Mouse (Mus musculus) myocyte (in vitro differentiated cells): ENCODE data around the gene Jazf1.

Experiments
- CEBPB ChIP-seq: IDR thresholded peaks from 2 replicates; pipeline ENCODE4 v1.6.1; 2011; ENCODE audit warnings: mild to moderate bottlenecking, moderate library complexity; ENCODE audit not compliant: poor library complexity, insufficient read depth, severe bottlenecking
- E2F4 ChIP-seq: IDR thresholded peaks from one replicate; pipeline ENCODE4 v1.6.1; 2011; ENCODE audit warnings: mild to moderate bottlenecking, control low read depth, moderate library complexity; ENCODE audit not compliant: insufficient read depth
- MAX ChIP-seq: IDR thresholded peaks from one replicate; pipeline ENCODE4 v1.6.1; 2011; ENCODE audit warnings: low read depth, mild to moderate bottlenecking, control low read depth
- MYOD1 ChIP-seq, 3 experiments: IDR thresholded peaks; one replicate each; pipeline ENCODE4 v1.6.1; 2011; ENCODE audit warnings: control low read depth in 2 of 3, low read depth in 2 of 3, mild to moderate bottlenecking in 2 of 3, moderate library complexity in 1 of 3; ENCODE audit not compliant: insufficient read length in 2 of 3, control insufficient read depth in 1 of 3
- MYOG ChIP-seq, 3 experiments: IDR thresholded peaks; one replicate each; pipeline ENCODE4 v1.6.1; 2011; ENCODE audit warnings: control low read depth in 2 of 3, low read depth in 2 of 3, mild to moderate bottlenecking in 2 of 3; ENCODE audit not compliant: insufficient read length in 2 of 3, control insufficient read depth in 1 of 3, insufficient read depth in 1 of 3
- POLR2A ChIP-seq: IDR thresholded peaks from one replicate; pipeline ENCODE4 v1.6.1; 2011; ENCODE audit warnings: low read depth, mild to moderate bottlenecking, control low read depth, moderate library complexity; ENCODE audit not compliant: insufficient read length
- POLR2AphosphoS2 ChIP-seq: IDR thresholded peaks from one replicate; pipeline ENCODE4 v1.6.1; 2011; ENCODE audit warnings: low read depth, control low read depth; ENCODE audit not compliant: insufficient read length
- REST ChIP-seq: IDR thresholded peaks from one replicate; pipeline ENCODE4 v1.6.1; 2011; ENCODE audit warnings: mild to moderate bottlenecking, control low read depth, moderate library complexity; ENCODE audit not compliant: insufficient read depth, insufficient read length
- SRF ChIP-seq: IDR thresholded peaks from one replicate; pipeline ENCODE4 v1.6.1; 2011; ENCODE audit warnings: low read depth; ENCODE audit not compliant: control insufficient read depth, insufficient read length
- TCF12 ChIP-seq: IDR thresholded peaks from one replicate; pipeline ENCODE4 v1.6.1; 2011; ENCODE audit warnings: mild to moderate bottlenecking, control low read depth; ENCODE audit not compliant: poor library complexity, insufficient read depth, severe bottlenecking
- TCF3 ChIP-seq: IDR thresholded peaks from one replicate; pipeline ENCODE4 v1.6.1; 2011; ENCODE audit warnings: low read depth, control low read depth; ENCODE audit not compliant: insufficient read length
- USF1 ChIP-seq: IDR thresholded peaks from one replicate; pipeline ENCODE4 v1.6.1; 2011; ENCODE audit warnings: low read depth, mild to moderate bottlenecking, control low read depth, moderate library complexity

DNA sequence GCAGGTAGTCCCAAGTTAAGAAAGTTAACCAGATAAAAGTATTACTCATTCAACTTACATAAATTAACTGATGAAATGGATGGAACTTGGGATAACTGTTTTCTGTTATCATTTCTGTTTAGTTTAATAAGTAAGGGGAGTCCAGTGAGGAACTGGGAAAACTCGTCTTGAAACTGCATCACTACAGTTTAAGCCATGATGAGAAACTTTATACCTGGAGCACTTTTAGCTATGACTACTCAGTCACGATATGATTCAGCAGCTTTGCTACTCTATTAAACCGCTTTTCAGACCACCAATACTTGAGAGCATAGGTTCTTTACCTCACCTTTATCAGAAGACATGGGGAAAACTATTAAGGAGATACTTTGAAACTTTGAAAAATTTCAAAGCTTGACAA, 1.5 kb downstream of the Jazf1 start:
- TF ChIP-seq MAX (no peak), CEBPB (no peak), USF1 (no peak), POLR2A (no peak), TCF12 (no peak), POLR2AphosphoS2 (no peak), MYOG (IDR thresholded peaks at IDR 0.05; ENCODE audit: control insufficient read depth in 1 of 3, insufficient read depth in 1 of 3, insufficient read length in 2 of 3, low read depth in 2 of 3) (no peak), E2F4 (no peak), REST (no peak), MYOD1 (IDR thresholded peaks at IDR 0.05; ENCODE audit: control insufficient read depth in 1 of 3, insufficient read length in 2 of 3, low read depth in 2 of 3) (no peak), SRF (no peak), TCF3 (no peak)
